Mouse (Mus musculus) small intestine, adult 2 months (tissue): ENCODE data around the gene Prokr2. TPM values are rescaled to one million over a fixed set of nuclear protein-coding genes. Genes with fewer than 3 reads are reported as not detected.

Source experiments
- H3K27ac ChIP-seq: fragments of 200-500 bp; 2 replicates; pipeline ENCODE4 v1.5.1; 2012; ENCODE audit warnings: low read depth, low read length, control low read depth, inconsistent platforms; ENCODE audit not compliant: insufficient read depth
- H3K27me3 ChIP-seq: fragments of 200-500 bp; 2 replicates; pipeline ENCODE4 v1.6.1; 2012; ENCODE audit warnings: mild to moderate bottlenecking, moderate library complexity, low read length, inconsistent platforms; ENCODE audit not compliant: control insufficient read depth, insufficient read depth
- H3K36me3 ChIP-seq: fragments of 200-500 bp; 2 replicates; pipeline ENCODE4 v1.6.1; 2012; ENCODE audit warnings: mild to moderate bottlenecking, low read length, control low read depth, inconsistent platforms; ENCODE audit not compliant: control insufficient read depth, insufficient read depth
- H3K4me1 ChIP-seq: fragments of 200-500 bp; 2 replicates; pipeline ENCODE4 v1.6.1; 2012; ENCODE audit warnings: low read length, inconsistent platforms, mixed read lengths; ENCODE audit not compliant: control insufficient read depth, insufficient read depth, insufficient read length
- H3K4me3 ChIP-seq: fragments of 200-500 bp; 2 replicates; pipeline ENCODE4 v1.5.1; 2012; ENCODE audit warnings: low read depth, mild to moderate bottlenecking, control low read depth, inconsistent platforms, low read length, moderate library complexity
- CTCF ChIP-seq: fragments of 200-500 bp; IDR thresholded peaks from 2 replicates; pipeline ENCODE4 v1.5.1; 2012; ENCODE audit warnings: low read depth, mild to moderate bottlenecking, control low read depth, inconsistent platforms, low read length, moderate library complexity, mixed read lengths; ENCODE audit not compliant: insufficient replicate concordance, insufficient read length; ENCODE audit errors: extremely low read depth
- POLR2A ChIP-seq: fragments of 200-500 bp; IDR thresholded peaks from 2 replicates; pipeline ENCODE4 v1.6.1; 2012; ENCODE audit warnings: low read depth, mild to moderate bottlenecking, control low read depth, inconsistent platforms, low read length, moderate library complexity
- WGBS: fragments of 180-500 bp; shearing (Covaris S2); methylation state at CpG from one replicate; pipeline ENCODE4 v1.1.7; 2018; 5-methylcytosine and 5-hydroxymethylcytosine counted together
- polyA plus RNA-seq: library from polyadenylated mRNA; depleted of rRNA; stranded (reverse); fragments of >200 nt; gene quantifications from 2 replicates; pipeline ENCODE4 v1.2.3, GENCODE M21; 2012

Gene Prokr2
- polyA plus RNA-seq, 1 experiment, result 0.03 TPM

DNA sequence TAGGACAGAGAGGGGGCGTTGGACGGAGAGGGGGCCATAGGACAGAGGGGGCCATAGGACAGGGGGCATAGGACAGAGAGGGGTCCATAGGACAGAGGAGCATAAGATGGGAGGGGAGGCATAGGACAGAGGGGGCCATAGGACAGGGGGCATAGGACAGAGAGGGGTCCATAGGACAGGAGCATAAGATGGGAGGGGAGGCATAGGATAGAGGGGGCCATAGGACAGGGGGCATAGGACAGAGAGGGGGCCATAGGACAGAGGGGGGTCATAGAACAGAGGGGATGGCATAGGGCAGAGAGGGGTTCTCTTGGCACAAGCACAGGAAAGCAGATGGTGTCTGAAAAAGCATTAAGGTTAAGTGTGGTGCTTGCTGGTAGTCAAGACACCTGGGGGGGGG is 71.7 kb downstream of the Prokr2 start:
- H3K4me3 ChIP-seq, result no peak overlapping the region
- TF ChIP-seq POLR2A (no peak), CTCF (no peak)
- peaks cover 6% of the 10 kb centered on the region for H3K36me3 ChIP-seq
- H3K4me1 ChIP-seq, result no peaks in the 10 kb centered on the region
- no peak overlapping the region for H3K27ac ChIP-seq
- WGBS, result 95% methylated on average over 2 of the region's 2 CpGs
- no peaks in the 10 kb centered on the region for H3K27me3 ChIP-seq

DNA sequence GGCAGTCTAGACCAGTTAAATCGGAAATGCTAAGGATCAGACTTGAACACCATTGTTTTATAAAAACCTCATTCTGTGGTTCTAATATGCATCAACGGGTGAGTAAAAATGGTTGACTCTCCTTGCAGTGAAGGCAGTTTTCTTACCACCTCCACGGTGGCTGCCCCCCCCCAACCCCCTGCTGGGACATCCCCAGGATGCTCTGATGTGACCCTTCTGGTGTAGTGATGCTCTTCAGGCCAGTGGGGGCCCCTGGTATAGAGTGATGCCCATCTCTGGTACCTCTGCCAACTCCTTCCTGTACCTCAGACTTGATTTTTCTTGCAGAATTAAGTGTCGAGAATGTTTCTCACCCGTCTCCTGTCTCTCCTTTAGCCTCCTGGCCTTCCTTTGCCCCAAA is 72.6 kb downstream of the Prokr2 start:
- Histone ChIP-seq H3K27ac (no peak overlapping the region), H3K4me1 (no peaks in the 10 kb centered on the region)

DNA sequence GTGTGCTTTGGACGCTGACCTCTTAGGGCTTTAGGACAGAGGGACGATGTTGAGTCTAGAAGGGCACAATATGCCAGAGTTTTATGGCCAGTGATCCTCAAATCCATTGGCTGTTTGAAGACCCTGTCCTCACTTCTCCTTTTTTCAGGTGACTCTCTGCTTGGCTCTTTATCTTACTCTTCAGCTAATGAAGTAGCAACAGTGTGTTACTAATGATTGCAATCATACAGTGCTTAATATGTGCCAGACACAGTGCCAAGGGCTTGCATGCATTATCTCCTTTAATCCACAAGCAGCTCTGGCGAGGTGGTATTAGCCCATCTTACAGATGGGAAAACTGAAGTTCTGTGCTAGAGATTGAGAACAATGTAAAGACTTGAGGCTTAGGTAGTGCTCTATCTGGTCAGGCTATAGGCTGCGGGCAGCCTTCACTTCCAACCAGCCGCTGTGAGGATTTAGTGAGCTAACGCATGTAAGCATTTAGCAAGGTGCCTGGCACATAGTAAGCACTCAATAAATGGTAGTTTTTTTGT is 75.8 kb downstream of the Prokr2 start:
- H3K4me3 ChIP-seq, result no peak overlapping the region

More for the DNA sequence above, 72.6 kb downstream of the Prokr2 start:
- WGBS, result 86% methylated on average over 5 of the region's 5 CpGs
- no peaks in the 10 kb centered on the region for H3K27me3 ChIP-seq
- H3K36me3 ChIP-seq, result peaks cover 8% of the 10 kb centered on the region
- TF ChIP-seq CTCF (no peak), POLR2A (no peak)
- no peak overlapping the region for H3K4me3 ChIP-seq

DNA sequence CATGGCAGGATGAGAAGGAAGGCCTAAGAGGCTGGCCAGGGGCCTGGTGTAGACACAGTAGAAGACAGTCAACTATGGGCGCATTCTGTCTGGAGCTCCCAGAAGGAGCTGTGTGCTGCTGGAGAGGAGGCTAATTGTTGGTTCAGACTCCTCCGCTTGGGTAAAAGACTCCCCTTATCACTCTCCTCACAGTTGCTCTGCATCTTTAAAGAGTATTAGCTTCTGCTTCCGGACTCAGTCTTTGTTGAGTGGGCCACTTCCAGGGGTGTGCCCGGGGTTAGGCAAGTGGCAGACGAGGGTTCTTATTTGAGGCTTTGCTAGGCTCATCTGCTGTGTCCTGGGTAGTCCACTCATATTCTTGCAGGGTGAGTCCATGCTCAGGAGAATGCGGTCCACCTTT is 76.4 kb downstream of the Prokr2 start:
- H3K36me3 ChIP-seq, result peaks cover 27% of the 10 kb centered on the region
- no peaks in the 10 kb centered on the region for H3K27me3 ChIP-seq
- TF ChIP-seq POLR2A (no peak), CTCF (no peak)
- 96% methylated on average over 6 of the region's 6 CpGs for WGBS
- no peaks in the 10 kb centered on the region for H3K4me1 ChIP-seq
- H3K4me3 ChIP-seq, result no peak overlapping the region
- no peak overlapping the region for H3K27ac ChIP-seq

More for the DNA sequence above, 75.8 kb downstream of the Prokr2 start:
- H3K4me1 ChIP-seq, result no peaks in the 10 kb centered on the region
- 94% methylated on average over 6 of the region's 6 CpGs for WGBS
- TF ChIP-seq POLR2A (no peak), CTCF (no peak)
- peaks cover 24% of the 10 kb centered on the region for H3K36me3 ChIP-seq
- H3K27me3 ChIP-seq, result no peaks in the 10 kb centered on the region
- no peak overlapping the region for H3K27ac ChIP-seq

DNA sequence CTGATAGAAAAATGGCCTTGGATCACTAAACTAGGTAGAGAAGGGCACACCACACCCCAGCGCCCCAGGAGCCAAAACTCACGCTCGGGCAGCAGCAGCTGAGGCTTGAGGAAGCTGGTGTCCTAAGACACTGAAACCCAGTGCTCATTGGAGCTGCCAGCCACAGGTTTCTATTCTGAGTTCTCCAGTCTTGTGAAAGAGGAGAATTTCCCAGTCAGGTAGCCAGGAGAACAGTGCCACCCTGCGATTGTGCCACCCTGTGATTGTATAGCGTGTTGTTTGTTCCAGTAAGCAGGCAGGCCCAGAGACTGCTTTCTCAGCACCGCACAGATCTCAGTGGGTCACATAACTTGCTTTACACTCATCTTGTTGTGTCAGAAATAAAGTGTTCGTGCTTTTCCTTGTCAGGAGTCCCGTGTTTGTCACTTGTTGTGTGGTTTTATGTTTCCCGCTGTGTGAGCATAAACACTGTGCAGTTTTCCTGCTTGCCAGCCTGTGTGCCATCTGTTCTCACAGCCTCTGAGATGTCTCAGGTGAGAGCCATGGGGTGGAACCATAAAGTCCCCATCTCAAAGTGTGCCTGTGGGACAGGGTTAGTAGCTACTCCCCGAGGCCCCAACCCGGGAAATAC is 77.9 kb downstream of the Prokr2 start:
- Histone ChIP-seq H3K4me1 (no peaks in the 10 kb centered on the region), H3K4me3 (no peak overlapping the region), H3K27me3 (no peaks in the 10 kb centered on the region), H3K27ac (no peak overlapping the region), H3K36me3 (peaks cover 33% of the 10 kb centered on the region)
- 87% methylated on average over 11 of the region's 11 CpGs for WGBS
- TF ChIP-seq POLR2A (no peak), CTCF (no peak)

DNA sequence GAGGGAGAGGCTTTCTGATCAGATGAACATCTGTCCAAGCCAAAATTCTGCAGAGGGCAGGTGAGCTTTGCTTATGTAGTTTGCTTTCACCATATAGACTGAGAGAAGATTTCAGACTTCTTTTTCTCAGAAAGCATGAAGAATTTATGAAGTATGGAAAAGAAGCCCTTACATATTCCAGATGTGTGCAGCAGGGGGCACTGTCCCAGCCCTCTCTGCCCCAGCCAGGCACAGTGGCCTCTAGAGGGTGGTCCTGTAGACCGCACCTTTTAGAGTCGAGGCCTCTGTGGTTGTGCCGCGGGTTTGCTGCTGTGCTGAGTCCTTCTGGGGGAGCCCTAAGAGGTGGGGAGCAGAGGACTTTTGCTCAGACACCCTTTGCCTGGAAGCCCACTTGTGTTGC is 79.3 kb downstream of the Prokr2 start:
- no peak overlapping the region for H3K27ac ChIP-seq
- H3K4me3 ChIP-seq, result no peak overlapping the region
- no peaks in the 10 kb centered on the region for H3K27me3 ChIP-seq
- peak; percentile 63; the same call in 1 of the 2 replicates for TF ChIP-seq CTCF
- no peak for TF ChIP-seq POLR2A
- H3K4me1 ChIP-seq, result no peaks in the 10 kb centered on the region
- 58% methylated on average over 4 of the region's 4 CpGs for WGBS
- H3K36me3 ChIP-seq, result peaks cover 46% of the 10 kb centered on the region

DNA sequence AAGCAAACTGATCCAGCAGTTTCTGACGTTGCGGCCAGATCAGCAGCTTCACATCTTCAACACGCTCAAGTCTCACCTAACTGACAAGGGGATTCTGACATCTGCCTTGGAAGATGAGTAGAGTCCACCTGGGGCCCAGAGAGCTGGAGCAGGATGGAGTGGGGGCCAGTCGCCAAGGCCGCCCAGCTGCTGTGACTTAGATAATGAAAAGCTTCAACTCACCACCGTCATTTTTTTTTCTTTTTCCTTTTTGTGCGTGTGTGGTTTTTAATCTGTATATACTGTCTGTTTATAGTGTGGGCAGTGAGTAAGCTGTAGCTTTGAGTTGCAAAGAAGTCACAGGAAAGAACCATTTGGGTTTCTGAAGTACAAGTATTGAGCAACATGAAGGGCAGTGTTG is 80.1 kb downstream of the Prokr2 start:
- TF ChIP-seq CTCF, result no peak
- no peak for TF ChIP-seq POLR2A
- H3K4me1 ChIP-seq, result no peaks in the 10 kb centered on the region
- peaks cover 49% of the 10 kb centered on the region for H3K36me3 ChIP-seq
- H3K4me3 ChIP-seq, result no peak overlapping the region
- H3K27me3 ChIP-seq, result no peaks in the 10 kb centered on the region
- WGBS, result 90% methylated on average over 7 of the region's 7 CpGs
- H3K27ac ChIP-seq, result no peak overlapping the region

DNA sequence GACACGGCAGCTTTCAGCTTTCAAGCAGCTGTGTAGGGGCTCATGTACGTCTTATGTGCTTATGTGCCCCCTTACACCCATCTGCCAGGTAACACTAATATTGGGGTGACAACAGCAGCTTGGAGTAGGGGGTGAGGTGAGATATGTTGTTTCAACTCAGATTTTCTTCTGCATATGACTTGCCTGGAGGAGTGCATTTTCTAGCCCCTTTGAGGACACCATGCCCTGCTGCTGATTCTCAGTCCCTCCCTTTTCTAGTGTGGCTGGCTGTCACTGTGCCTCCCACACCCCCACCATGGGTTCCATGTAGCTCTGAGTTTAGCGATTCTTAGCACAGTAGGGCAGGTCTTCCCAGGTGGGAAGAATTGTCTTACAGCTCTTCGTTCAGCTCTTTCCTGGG is 83.8 kb downstream of the Prokr2 start:
- peaks cover 11% of the 10 kb centered on the region; the same call in 1 of the 2 replicates for H3K4me1 ChIP-seq
- no peak overlapping the region for H3K27ac ChIP-seq
- TF ChIP-seq CTCF, result no peak
- no peak for TF ChIP-seq POLR2A
- H3K4me3 ChIP-seq, result no peak overlapping the region
- WGBS, result 96% methylated on average over 4 of the region's 4 CpGs
- no peaks in the 10 kb centered on the region for H3K27me3 ChIP-seq
- H3K36me3 ChIP-seq, result peaks cover 59% of the 10 kb centered on the region
